Mouse (Mus musculus): ENCODE results near the gene Tbc1d32. TPM values are rescaled to one million over a fixed set of nuclear protein-coding genes. Genes with fewer than 3 reads are reported as not detected.

Gene Tbc1d32
- polyA plus RNA-seq, 1 experiment from 2014 or later, result 2.6 TPM

GRCm38 (mm10) chr10:56129642-56130041 lies 98.8 kb downstream of the Tbc1d32 start:
- H3K36me3 ChIP-seq (ENCODE audit: control insufficient read depth, insufficient read depth, low read length), result no peaks in the 10 kb centered on the region
- H3K4me3 ChIP-seq (ENCODE audit: low read length), result no peak overlapping the region
- H3K4me1 ChIP-seq (ENCODE audit: control insufficient read depth, insufficient read depth, low read depth, low read length), result no peaks in the 10 kb centered on the region
- no peaks in the 10 kb centered on the region for H3K27me3 ChIP-seq (replicated peaks; ENCODE audit: control insufficient read depth, insufficient read depth, low read length)
- no peaks in the 10 kb centered on the region for H3K9me3 ChIP-seq (ENCODE audit: control insufficient read depth, low read length)
- ATAC-seq, result no peak
- H3K9ac ChIP-seq (ENCODE audit: low read depth, low read length), result no peak overlapping the region
- no peak overlapping the region for H3K4me2 ChIP-seq (ENCODE audit: low read length)
- no peak overlapping the region for H3K27ac ChIP-seq (ENCODE audit: low read depth, low read length)
- WGBS, result 79% methylated on average over 2 of the region's 2 CpGs

- Histone ChIP-seq H3K4me2 (ENCODE audit: low read length) (no peak overlapping the region), H3K9me3 (ENCODE audit: control insufficient read depth, low read length) (no peaks in the 10 kb centered on the region), H3K4me1 (ENCODE audit: control insufficient read depth, insufficient read depth, low read depth, low read length) (no peaks in the 10 kb centered on the region), H3K36me3 (ENCODE audit: control insufficient read depth, insufficient read depth, low read length) (no peaks in the 10 kb centered on the region), H3K27ac (ENCODE audit: low read depth, low read length) (no peak overlapping the region), H3K27me3 (replicated peaks; ENCODE audit: control insufficient read depth, insufficient read depth, low read length) (no peaks in the 10 kb centered on the region), H3K9ac (ENCODE audit: low read depth, low read length) (no peak overlapping the region), H3K4me3 (ENCODE audit: low read length) (no peak overlapping the region)
- WGBS, result 96% methylated on average over 1 of the region's 1 CpGs
- ATAC-seq, result no peak
Measured at GRCm38 (mm10) chr10:56126972-56127371, 101.5 kb downstream of the Tbc1d32 start.

- Histone ChIP-seq H3K9ac (ENCODE audit: low read depth, low read length) (peak overlapping the region; percentile 87), H3K27ac (ENCODE audit: low read depth, low read length) (peak overlapping the region; percentile 91), H3K27me3 (replicated peaks; ENCODE audit: control insufficient read depth, insufficient read depth, low read length) (no peaks in the 10 kb centered on the region), H3K9me3 (ENCODE audit: control insufficient read depth, low read length) (no peaks in the 10 kb centered on the region), H3K4me3 (ENCODE audit: low read length) (peak overlapping the region; percentile 66), H3K36me3 (ENCODE audit: control insufficient read depth, insufficient read depth, low read length) (no peaks in the 10 kb centered on the region), H3K4me1 (ENCODE audit: control insufficient read depth, insufficient read depth, low read depth, low read length) (peaks cover 2% of the 10 kb centered on the region; the same call in 1 of the 2 replicates), H3K4me2 (ENCODE audit: low read length) (peak overlapping the region; percentile 83)
- ATAC-seq, result peak; percentile 75
- WGBS, result 13% methylated on average over 27 of the region's 27 CpGs
Measured at GRCm38 (mm10) chr10:56115636-56116180, 112.8 kb downstream of the Tbc1d32 start.

DNA sequence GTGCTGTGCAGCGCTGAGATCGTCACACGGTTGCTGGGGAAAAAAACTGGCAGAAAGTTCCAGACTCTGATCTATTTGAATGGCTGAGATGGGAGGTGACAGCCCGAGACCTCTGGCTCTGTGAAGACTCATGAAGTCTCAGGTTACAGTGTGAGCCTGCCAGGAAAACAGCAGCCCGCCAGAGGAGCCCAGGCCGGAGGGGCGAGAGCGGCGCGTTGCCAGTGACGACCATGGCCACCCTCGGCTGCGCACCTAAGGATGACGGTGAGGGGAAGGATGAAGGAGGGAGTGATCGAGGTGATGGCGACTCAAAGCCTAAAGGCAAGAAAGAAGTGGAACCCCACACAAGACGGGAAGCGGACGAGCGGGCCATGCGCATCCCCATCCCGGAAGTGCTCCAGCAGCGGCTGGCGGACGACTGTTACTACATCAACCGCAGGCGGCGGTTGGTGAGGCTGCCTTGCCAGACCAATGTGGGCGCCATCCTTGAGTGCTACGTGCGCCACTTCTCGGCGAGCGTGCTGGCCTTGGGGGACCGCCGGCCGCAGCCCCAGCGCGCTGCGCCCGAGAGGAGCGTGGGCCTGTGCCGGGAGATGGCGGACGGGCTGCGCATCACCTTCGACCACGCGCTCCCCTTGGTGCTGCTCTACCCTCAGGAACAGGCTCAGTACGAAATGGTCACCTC lies 113.4 kb downstream of the Tbc1d32 start:
- peak overlapping the region; percentile 91 for H3K27ac ChIP-seq (ENCODE audit: low read depth, low read length)
- under 1% methylated on average over 50 of the region's 50 CpGs for WGBS
- ATAC-seq, result peak; percentile 95
- H3K9me3 ChIP-seq (ENCODE audit: control insufficient read depth, low read length), result no peaks in the 10 kb centered on the region
- peak overlapping the region; percentile 83 for H3K4me2 ChIP-seq (ENCODE audit: low read length)
- no peaks in the 10 kb centered on the region for H3K36me3 ChIP-seq (ENCODE audit: control insufficient read depth, insufficient read depth, low read length)
- peaks cover 2% of the 10 kb centered on the region; the same call in 1 of the 2 replicates for H3K4me1 ChIP-seq (ENCODE audit: control insufficient read depth, insufficient read depth, low read depth, low read length)
- no peaks in the 10 kb centered on the region for H3K27me3 ChIP-seq (replicated peaks; ENCODE audit: control insufficient read depth, insufficient read depth, low read length)
- peak overlapping the region; percentile 66 for H3K4me3 ChIP-seq (ENCODE audit: low read length)
- peak overlapping the region; percentile 87 for H3K9ac ChIP-seq (ENCODE audit: low read depth, low read length)

- peak; percentile 34; the same call in 1 of the 2 replicates for ATAC-seq
- Histone ChIP-seq H3K27ac (ENCODE audit: low read depth, low read length) (no peak overlapping the region), H3K27me3 (replicated peaks; ENCODE audit: control insufficient read depth, insufficient read depth, low read length) (no peaks in the 10 kb centered on the region), H3K36me3 (ENCODE audit: control insufficient read depth, insufficient read depth, low read length) (no peaks in the 10 kb centered on the region), H3K4me2 (ENCODE audit: low read length) (peak overlapping the region; percentile 42), H3K4me1 (ENCODE audit: control insufficient read depth, insufficient read depth, low read depth, low read length) (no peaks in the 10 kb centered on the region), H3K9ac (ENCODE audit: low read depth, low read length) (peak overlapping the region; percentile 21; the same call in 1 of the 2 replicates), H3K4me3 (ENCODE audit: low read length) (peak overlapping the region; percentile 22), H3K9me3 (ENCODE audit: control insufficient read depth, low read length) (no peaks in the 10 kb centered on the region)
- WGBS, result 47% methylated on average over 1 of the region's 1 CpGs
Measured at GRCm38 (mm10) chr10:56106996-56107334, 121.5 kb downstream of the Tbc1d32 start.

DNA sequence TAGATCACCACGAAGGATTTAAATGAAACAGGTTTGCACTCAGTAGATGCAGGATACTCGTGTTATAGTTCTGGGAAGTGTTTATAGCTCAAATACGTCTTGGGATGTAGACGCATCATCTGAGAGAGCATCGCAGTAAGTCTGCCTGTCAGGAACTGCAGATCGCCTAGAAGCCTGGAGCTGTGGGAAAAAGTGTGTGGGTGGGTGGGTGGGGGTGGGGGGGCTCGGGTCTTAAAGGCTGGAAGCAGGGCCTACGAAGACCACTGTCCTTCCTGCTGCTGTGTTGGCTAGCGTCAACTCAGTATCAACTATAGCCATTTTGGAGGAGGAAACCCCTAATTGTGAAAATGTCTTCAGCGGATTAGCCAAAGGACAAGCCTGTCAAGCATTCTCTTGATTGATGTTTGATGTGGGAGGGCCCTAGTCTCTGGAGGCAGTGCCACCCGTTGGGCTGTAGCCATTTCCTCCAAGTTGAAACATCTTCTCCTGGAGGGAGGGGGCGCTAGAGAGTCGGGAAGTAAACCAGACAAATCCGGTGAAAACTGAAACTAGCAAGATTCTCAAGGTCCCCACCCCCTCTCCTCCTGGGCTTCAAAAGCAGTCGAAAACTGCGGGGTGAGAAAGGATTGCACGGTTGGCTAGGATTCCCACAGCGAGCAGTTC lies 122.0 kb downstream of the Tbc1d32 start, which contains the start of gene Msl3l2:
Gene Msl3l2, plus strand, starts transcription at position 585 of the 663 bp plus-strand sequence.
- Histone ChIP-seq H3K27me3 (replicated peaks; ENCODE audit: control insufficient read depth, insufficient read depth, low read length) (no peaks in the 10 kb centered on the region), H3K4me3 (ENCODE audit: low read length) (peak within 1 kb of the TSS; percentile 22), H3K4me1 (ENCODE audit: control insufficient read depth, insufficient read depth, low read depth, low read length) (no peaks in the 10 kb centered on the region), H3K9ac (ENCODE audit: low read depth, low read length) (peak within 1 kb of the TSS; percentile 21; the same call in 1 of the 2 replicates), H3K27ac (ENCODE audit: low read depth, low read length) (no peak within 1 kb of the TSS), H3K9me3 (ENCODE audit: control insufficient read depth, low read length) (no peaks in the 10 kb centered on the region), H3K36me3 (ENCODE audit: control insufficient read depth, insufficient read depth, low read length) (no peaks in the 10 kb centered on the region), H3K4me2 (ENCODE audit: low read length) (peak within 1 kb of the TSS; percentile 42)
- peak; percentile 81; the same call in 1 of the 2 replicates for ATAC-seq
- 31% methylated on average over 18 of the region's 18 CpGs for WGBS

GRCm38 (mm10) chr10:56099641-56100310 lies 128.7 kb downstream of the Tbc1d32 start:
- H3K4me3 ChIP-seq (ENCODE audit: low read length), result no peak overlapping the region
- H3K4me2 ChIP-seq (ENCODE audit: low read length), result no peak overlapping the region
- no peaks in the 10 kb centered on the region for H3K4me1 ChIP-seq (ENCODE audit: control insufficient read depth, insufficient read depth, low read depth, low read length)
- no peak overlapping the region for H3K9ac ChIP-seq (ENCODE audit: low read depth, low read length)
- no peak for ATAC-seq
- no peaks in the 10 kb centered on the region for H3K36me3 ChIP-seq (ENCODE audit: control insufficient read depth, insufficient read depth, low read length)
- H3K9me3 ChIP-seq (ENCODE audit: control insufficient read depth, low read length), result no peaks in the 10 kb centered on the region
- WGBS, result 93% methylated on average over 3 of the region's 3 CpGs
- H3K27ac ChIP-seq (ENCODE audit: low read depth, low read length), result no peak overlapping the region
- no peaks in the 10 kb centered on the region for H3K27me3 ChIP-seq (replicated peaks; ENCODE audit: control insufficient read depth, insufficient read depth, low read length)

GRCm38 (mm10) chr10:56099126-56099525 lies 129.4 kb downstream of the Tbc1d32 start:
- ATAC-seq, result no peak
- H3K4me3 ChIP-seq (ENCODE audit: low read length), result no peak overlapping the region
- H3K9ac ChIP-seq (ENCODE audit: low read depth, low read length), result no peak overlapping the region
- H3K4me2 ChIP-seq (ENCODE audit: low read length), result no peak overlapping the region
- no peaks in the 10 kb centered on the region for H3K9me3 ChIP-seq (ENCODE audit: control insufficient read depth, low read length)
- no peaks in the 10 kb centered on the region for H3K4me1 ChIP-seq (ENCODE audit: control insufficient read depth, insufficient read depth, low read depth, low read length)
- no peak overlapping the region for H3K27ac ChIP-seq (ENCODE audit: low read depth, low read length)
- H3K27me3 ChIP-seq (replicated peaks; ENCODE audit: control insufficient read depth, insufficient read depth, low read length), result no peaks in the 10 kb centered on the region
- WGBS, result 83% methylated on average over 3 of the region's 3 CpGs
- H3K36me3 ChIP-seq (ENCODE audit: control insufficient read depth, insufficient read depth, low read length), result no peaks in the 10 kb centered on the region

- no peak overlapping the region for H3K27ac ChIP-seq (ENCODE audit: low read depth, low read length)
- no peak overlapping the region for H3K4me3 ChIP-seq (ENCODE audit: low read length)
- no peaks in the 10 kb centered on the region for H3K27me3 ChIP-seq (replicated peaks; ENCODE audit: control insufficient read depth, insufficient read depth, low read length)
- H3K36me3 ChIP-seq (ENCODE audit: control insufficient read depth, insufficient read depth, low read length), result no peaks in the 10 kb centered on the region
- H3K9ac ChIP-seq (ENCODE audit: low read depth, low read length), result no peak overlapping the region
- H3K4me1 ChIP-seq (ENCODE audit: control insufficient read depth, insufficient read depth, low read depth, low read length), result no peaks in the 10 kb centered on the region
- H3K9me3 ChIP-seq (ENCODE audit: control insufficient read depth, low read length), result no peaks in the 10 kb centered on the region
- H3K4me2 ChIP-seq (ENCODE audit: low read length), result no peak overlapping the region
- no peak for ATAC-seq
Measured at GRCm38 (mm10) chr10:56096757-56097156, 131.7 kb downstream of the Tbc1d32 start.
